Mouse (Mus musculus) retina, postnatal 1 day (tissue): Measurements from ENCODE around the gene Slc34a3.
"Not testable (repeated sequence)": the region's sequence is repeated elsewhere in the genome, so short reads cannot be mapped to it uniquely, and the experiment has no call there.

Experiments
- DNase-seq: peaks from one replicate; pipeline ENCODE4 v3.0.0-alpha.2; 2012

Gene Slc34a3

DNA sequence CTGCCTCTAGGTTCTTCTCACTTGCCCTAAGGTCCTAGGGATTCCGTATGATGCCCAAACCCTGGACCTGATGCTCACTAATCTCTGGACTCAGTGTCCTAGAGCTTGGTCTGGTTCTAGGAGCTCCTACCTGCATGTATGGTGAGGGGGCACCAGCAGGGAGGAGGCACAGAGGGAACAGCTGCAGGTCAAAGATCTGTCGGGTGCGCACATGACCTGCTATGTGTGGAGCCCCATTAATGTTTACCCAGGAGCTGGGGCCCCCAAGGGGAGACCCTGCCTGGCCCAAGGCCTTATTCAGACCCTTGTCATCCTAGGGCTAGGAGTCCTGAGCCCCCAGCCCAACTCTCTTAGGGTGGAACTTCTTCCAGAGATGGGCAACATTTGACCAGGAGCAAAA, at the start of gene Slc34a3:
TSS of gene Slc34a3 (minus strand) at position 315 of the 400 bp plus-strand sequence.
- DNase-seq, result no peak

GRCm38 (mm10) chr2:25278928-25279882, 45.0 kb upstream of the Slc34a3 start:
- DNase-seq, result peak; percentile 90

DNA sequence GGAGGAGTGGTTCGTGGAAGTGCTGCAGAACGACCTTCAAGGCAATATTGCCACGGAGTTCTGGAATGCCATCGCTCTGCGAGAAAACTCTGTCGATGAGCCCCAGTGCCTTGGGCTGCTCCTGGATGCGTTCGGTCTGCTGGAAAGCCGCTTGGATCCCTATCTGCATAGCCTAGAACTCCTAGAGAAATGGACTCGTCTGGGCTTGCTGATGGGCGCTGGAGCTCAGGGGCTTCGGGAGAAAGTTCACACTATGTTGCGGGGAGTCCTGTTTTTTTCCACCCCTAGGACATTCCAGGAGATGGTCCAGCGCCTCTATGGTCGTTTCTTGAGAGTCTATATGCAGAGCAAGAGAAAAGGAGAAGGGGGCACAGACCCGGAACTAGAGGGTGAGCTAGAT, 38.8 kb upstream of the Slc34a3 start:
- no peak for DNase-seq

- DNase-seq, result no peak
Measured at GRCm38 (mm10) chr2:25272515-25272914, 38.4 kb upstream of the Slc34a3 start.

- DNase-seq, result peak; percentile 98
Measured at GRCm38 (mm10) chr2:25271827-25272511, 37.8 kb upstream of the Slc34a3 start, which contains the start of the genes Ssna1 and Anapc2. TSS of gene Ssna1 (minus strand) at chr2:25272438. TSS of gene Anapc2 (plus strand) at chr2:25272478.

DNA sequence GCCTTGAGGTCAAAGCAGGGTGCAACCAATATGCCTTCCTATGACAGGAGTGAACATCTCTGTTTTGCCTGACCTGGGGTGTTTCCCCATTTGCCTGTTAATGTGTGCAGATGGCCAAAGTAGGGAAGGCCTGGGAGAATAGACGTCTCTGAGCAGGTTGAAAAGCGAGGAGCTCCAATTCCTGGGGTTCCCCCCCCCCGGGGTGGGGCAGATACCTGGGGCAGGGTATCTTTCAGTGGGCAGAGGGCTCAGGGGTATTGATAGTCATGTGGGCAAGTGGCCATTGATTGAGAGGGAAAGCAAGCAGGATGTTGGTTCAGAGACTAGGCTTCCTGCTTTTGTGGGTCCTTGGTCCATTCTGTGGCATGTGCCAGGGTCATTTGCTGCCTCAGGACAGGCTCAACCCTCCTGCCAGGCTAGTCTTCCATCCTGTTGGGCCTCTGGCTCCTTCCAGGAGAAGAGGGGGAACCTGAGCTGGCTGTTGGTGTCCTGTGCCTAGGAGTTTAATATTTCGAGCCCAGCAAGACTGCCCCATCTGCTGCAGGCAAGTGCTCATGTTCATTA, 33.7 kb upstream of the Slc34a3 start:
- DNase-seq, result no peak

DNA sequence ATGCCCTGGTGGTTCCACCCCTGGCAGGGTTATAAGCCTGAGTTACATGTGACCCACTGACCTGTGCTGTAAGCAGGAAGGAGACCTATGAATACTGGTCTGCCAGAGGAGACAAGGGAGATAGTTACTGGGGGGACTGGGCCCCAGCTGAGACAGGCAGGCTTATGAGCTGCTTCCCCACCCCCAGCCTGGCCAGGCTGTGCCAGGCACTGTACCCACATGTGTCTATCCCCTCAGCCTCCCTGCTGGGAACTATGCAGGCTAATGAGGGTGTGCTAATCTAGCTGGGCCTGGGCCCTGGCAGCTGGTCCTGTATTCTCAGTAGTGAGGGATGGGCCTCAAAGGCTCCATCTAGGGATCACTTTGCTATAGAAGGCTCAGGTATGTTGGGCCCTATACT, 33.1 kb upstream of the Slc34a3 start:
- DNase-seq, result peak; percentile 93

DNA sequence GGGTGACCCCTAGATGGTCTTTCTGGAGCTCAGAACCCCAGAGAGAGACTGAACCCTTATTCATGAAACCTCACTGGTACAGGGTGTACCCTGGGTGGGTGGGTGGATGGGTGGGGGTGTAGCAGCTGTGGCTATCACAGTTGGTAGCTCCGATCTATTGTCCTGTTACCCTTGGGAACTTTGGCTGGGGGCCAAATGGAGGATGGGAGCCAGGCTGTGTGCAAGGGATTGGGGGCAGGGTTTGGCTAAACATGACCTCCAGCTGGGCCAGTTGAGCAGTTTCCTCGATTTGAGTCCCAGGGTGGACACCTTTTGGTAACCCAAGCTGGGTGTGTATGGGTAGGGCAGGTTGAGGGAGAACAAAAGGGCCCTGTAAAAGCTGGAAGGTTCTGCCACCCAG, 32.6 kb upstream of the Slc34a3 start:
- DNase-seq, result peak; percentile 93

DNA sequence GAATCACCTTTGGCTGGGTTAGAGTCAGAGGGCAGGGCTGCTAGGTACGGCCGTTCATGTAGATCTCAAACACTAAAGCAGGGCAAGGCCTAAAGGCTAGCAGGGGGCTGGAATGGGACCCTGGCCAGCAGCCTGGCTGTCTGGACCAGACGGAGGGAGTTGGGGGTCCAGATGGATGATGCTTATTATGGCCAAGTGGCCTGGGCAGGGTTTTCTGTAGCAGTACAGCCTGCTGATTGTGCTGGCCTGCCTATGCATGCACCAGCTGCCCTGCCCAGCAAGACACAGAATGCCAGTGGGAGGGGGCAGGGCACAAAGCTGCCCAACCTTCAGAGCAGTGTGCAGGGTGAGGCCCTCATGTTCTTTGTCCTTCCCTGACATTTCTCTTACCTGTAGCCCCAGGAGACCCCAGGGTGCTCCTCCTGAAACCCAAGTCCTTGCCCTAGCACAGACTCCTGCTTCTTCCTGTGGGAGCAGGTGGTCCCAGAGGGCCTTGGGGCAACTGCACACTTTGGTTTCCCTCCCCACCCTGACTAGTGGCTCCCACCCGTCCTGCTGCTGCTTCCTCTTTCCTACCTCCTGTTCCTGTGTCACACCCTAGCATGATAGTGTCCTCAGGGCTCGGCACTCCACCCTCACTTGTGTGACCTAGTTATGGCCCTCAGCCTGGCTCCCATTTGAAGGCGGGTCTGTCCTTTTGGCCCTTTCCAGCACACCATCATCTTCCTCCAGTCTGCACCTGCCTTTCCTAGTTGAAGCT, 31.9 kb upstream of the Slc34a3 start:
- DNase-seq, result peak; percentile 81

DNA sequence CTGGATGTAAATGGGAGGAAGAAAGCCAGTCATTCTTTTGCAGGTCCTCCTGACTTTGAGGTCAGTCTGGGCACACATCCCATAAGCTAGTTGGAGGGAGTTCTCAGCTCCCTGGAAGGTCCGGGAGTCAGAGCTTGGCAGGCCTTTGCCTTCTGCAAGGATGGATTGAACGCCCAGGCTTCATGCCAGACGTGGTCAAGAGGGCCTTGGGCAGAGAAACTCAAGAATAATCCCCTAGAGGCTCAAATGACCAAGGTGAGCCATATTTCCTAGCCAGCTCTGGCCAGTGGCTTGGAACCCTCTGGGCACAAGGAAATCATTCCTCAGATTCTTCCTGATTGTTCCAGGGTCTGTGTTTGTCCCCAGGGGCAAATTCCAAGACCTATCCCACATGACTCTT, 30.7 kb upstream of the Slc34a3 start:
- no peak for DNase-seq

DNA sequence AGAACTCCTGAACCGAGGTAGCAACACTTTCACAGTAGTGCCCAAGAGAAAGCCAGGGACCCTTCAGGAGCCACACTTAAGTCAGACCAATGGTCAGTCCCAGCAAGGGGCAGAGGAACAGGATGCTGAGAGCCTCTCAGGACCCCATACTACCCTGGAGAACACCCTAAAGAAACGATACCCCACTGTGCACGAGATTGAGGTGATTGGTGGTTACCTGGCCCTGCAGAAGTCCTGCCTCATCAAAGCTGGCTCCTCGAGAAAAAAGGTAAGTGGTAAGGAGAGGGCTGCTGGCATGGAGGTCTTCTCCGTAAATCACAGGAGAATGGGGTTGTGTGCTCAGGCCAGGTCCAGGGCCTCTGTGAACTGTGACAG, 30.1 kb upstream of the Slc34a3 start:
- DNase-seq, result no peak

- DNase-seq, result peak; percentile 24
Measured at GRCm38 (mm10) chr2:25263623-25264285, 29.6 kb upstream of the Slc34a3 start.

DNA sequence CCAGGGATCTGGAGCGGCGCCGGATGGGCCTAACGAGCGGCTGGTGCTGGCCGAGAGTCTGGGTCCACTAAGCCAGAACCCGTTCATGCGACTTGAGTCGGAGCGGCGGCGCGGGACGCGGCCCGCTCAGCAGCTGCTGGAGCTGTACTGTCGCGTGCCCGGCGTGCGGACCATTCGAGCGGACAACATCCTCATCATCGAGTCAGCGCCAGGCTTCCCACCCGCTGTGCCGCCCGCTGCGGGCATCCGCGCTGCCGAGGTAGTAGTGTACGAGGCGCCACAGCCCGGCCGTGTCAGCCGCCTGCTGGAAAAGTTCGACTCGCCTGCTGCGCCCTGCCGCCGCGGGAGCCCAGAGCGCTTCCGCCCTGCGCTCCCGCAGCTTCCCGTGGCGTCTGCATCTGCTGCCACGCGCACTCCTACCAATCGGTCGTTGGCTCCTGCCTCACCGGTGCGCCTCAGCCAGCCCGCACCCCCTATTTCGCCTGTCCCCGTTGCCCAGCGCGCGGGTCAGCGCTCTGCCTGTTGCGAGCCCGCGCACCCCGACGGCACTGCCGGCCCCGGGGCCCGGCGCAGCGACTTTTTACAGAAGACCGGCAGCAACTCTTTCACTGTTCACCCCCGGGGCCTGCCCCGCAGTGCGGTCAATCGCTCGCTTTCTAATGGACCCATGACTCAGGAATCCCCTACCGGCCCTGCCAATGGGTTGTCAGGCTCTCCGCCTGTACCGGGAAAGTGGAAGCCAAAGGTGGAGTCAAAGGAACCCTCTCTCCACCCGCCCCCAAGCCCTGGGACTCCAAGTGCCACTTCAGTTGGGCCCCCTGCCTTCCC, 28.8 kb upstream of the Slc34a3 start:
- peak; percentile 73 for DNase-seq

GRCm38 (mm10) chr2:25262291-25262767, 28.2 kb upstream of the Slc34a3 start, which contains the start of gene Tprn:
TSS of gene Tprn (plus strand) at chr2:25262618.
- DNase-seq, result peak; percentile 98

DNA sequence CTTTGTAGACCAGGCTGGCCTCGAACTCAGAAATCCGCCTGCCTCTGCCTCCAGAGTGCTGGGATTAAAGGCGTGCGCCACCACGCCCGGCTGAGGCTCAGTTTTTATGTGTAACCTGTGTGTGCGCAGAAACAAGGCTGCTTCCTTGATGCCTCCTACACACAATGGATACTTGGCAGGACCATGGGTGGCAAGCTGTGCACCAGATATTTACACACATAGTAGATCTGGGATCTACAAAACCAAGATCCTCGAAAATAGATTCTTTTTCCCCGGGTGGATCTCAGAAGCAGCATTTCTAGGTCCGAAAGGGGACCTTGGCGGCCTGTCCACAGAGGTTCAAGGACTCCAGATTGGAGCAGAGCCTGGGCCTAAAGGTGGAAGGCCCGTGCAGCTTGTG, 27.7 kb upstream of the Slc34a3 start:
- no peak for DNase-seq

DNA sequence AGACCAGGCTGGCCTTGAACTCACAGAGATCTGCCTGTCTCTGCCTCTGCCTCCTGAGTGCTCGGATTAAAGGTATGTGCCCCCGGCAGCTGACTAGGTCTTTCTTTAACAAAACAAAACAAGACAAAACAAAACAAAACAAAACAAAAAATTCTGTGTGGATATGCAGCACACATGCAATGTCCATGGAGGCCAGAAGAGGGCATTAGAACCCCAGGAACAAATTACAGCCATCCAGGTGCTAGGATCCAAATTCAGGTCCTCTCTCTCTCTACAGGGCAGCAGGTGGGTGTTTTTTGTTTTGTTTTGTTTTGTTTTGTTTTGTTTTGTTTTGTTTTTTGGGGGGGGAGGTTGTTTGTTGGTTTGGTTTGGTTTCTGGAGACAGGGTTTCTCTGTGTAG, 24.7 kb upstream of the Slc34a3 start:
- peak; percentile 43 for DNase-seq

GRCm38 (mm10) chr2:25257250-25257649, 23.1 kb upstream of the Slc34a3 start:
- DNase-seq, result not testable (repeated sequence)

DNA sequence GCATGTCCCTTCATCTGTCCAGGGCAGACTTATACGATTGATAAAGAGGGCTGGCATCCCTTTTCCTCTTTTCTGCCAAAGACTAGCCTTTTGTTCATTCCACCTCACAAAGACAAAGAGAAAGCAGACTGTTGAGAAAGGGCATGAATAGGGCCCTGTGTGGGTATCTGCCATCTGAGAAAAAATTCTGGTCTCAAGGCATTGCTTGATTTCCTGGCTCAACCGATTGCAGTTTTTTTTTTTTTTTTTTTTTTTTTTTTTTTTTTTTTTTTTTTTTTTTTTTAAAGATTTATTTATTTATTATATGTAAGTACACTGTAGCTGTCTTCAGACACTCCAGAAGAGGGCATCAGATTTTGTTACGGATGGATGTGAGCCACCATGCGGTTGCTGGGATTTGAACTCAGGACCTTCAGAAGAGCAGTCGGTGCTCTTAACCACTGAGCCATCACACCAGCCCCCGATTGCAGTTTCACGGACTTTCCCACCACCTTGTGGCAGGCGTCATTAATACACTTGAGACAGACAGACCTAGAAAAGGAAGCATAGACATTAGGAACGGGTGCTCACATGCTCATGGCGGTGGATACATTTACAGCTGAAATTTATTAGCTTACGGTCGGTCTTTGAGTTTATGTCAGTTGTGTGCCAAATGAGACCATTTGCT, 22.4 kb upstream of the Slc34a3 start:
- DNase-seq, result peak; percentile 55

DNA sequence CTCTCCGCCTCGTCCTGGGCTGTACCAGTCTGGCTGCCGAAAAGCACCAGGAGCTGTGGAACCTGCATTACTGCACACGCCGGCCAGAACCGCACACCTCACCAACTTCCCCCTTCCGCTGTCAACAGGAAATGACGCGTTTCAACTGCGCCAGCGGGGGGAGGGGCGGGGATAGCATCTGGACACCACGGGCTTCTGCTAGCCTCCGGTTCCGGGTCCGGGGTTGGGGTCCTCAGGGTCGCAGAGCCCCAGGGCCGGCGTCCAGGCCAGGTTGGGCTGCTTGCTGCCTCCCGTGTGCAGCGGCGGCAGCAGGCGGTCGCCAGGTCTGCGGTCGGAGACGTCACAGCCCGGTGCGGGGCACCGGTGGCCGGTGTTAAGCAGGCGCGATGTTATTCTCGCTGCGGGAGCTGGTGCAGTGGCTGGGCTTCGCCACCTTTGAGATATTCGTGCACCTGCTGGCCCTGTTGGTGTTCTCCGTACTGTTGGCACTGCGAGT, 21.2 kb upstream of the Slc34a3 start, which contains the start of gene Tmem203:
TSS of gene Tmem203 (plus strand) at position 156 of the 496 bp plus-strand sequence.
- peak; percentile 96 for DNase-seq

- DNase-seq, result peak; percentile 23
Measured at GRCm38 (mm10) chr2:25252331-25252730, 18.2 kb upstream of the Slc34a3 start.
